Mouse (Mus musculus): Measurements from ENCODE around the gene Gm42878. TPM values are rescaled to one million over a fixed set of nuclear protein-coding genes. Genes with fewer than 3 reads are reported as not detected.
A peak's percentile ranks its signal among the peaks of the same experiment; 100 is the strongest.

The Gm42878 gene
- polyA plus RNA-seq, 1 experiment from 2014 or later, result not detected

DNA sequence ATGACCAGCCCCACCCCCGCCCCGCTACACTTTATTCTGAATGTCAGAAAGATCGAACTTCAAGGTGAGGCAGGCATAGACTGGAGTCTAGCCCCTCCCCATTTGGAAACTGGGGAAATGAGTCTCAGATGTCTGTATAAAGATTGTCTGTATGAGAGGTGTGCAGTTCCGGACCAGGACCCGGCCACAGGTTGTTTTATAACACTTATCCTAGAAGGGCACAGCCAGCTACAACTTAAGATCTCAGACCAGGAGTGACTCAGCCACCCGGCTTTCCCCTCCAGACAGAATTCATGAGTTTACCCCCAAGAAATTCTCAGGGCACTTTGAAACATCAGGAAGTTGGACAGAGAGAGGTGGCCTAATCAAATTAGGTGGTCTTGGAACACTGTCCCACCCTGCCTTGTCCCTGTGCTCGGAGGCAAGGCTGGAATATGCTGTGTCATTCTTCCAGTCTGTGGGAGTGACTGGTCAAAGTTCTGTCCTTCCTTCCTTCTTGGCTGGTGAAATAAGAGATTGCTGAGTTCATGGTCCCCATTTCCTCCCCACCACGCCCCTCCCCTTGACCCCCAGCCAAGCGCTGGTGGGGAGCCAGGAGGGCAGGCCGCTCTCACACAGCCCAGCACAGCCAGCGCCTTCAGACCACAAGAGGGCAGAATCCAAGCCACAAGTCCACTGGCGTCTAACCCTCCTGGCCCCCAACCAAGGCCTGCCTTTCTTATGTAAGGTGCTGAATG is 38.7 kb upstream of the Gm42878 start:
- peaks cover 32% of the 10 kb centered on the region for H3K36me3 ChIP-seq
- peaks cover 16% of the 10 kb centered on the region for H3K4me1 ChIP-seq
- H3K4me3 ChIP-seq, result no peak overlapping the region
- no peaks in the 10 kb centered on the region for H3K27me3 ChIP-seq (ENCODE audit: low read depth, poor library complexity, severe bottlenecking)
- 0 out of 2 replicates have a peak overlapping the region, but pooled peaks have one; percentile 43 for H3K27ac ChIP-seq
- H3K9me3 ChIP-seq (replicated peaks), result no peaks in the 10 kb centered on the region
- 63% methylated on average over 12 of the region's 12 CpGs for WGBS
- DNase-seq (ENCODE audit: low spot score), result peak; percentile 39

- Histone ChIP-seq H3K27ac (no peak overlapping the region), H3K4me1 (peaks cover 16% of the 10 kb centered on the region), H3K4me3 (no peak overlapping the region), H3K9me3 (replicated peaks) (no peaks in the 10 kb centered on the region), H3K36me3 (peaks cover 45% of the 10 kb centered on the region), H3K27me3 (ENCODE audit: low read depth, poor library complexity, severe bottlenecking) (no peaks in the 10 kb centered on the region)
- 88% methylated on average over 8 of the region's 8 CpGs for WGBS
- no peak for DNase-seq (ENCODE audit: low spot score)
Observed at GRCm38 (mm10) chr5:121581945-121582344, 36.7 kb upstream of the Gm42878 start.

- no peak overlapping the region for H3K27ac ChIP-seq
- H3K36me3 ChIP-seq, result peaks cover 90% of the 10 kb centered on the region
- DNase-seq (ENCODE audit: low spot score), result no peak
- H3K9me3 ChIP-seq (replicated peaks), result no peaks in the 10 kb centered on the region
- H3K4me1 ChIP-seq, result no peaks in the 10 kb centered on the region
- no peaks in the 10 kb centered on the region for H3K27me3 ChIP-seq (ENCODE audit: low read depth, poor library complexity, severe bottlenecking)
- WGBS, result 85% methylated on average over 11 of the region's 11 CpGs
- no peak overlapping the region for H3K4me3 ChIP-seq
Observed at GRCm38 (mm10) chr5:121576927-121577488, 31.7 kb upstream of the Gm42878 start.

GRCm38 (mm10) chr5:121575867-121576266 is 30.6 kb upstream of the Gm42878 start:
- Histone ChIP-seq H3K9me3 (replicated peaks) (no peaks in the 10 kb centered on the region), H3K27ac (no peak overlapping the region), H3K4me1 (no peaks in the 10 kb centered on the region), H3K27me3 (ENCODE audit: low read depth, poor library complexity, severe bottlenecking) (no peaks in the 10 kb centered on the region), H3K36me3 (peaks cover 98% of the 10 kb centered on the region), H3K4me3 (no peak overlapping the region)
- WGBS, result 97% methylated on average over 11 of the region's 11 CpGs
- DNase-seq (ENCODE audit: low spot score), result no peak

- WGBS, result 91% methylated on average over 13 of the region's 13 CpGs
- peaks cover 97% of the 10 kb centered on the region for H3K36me3 ChIP-seq
- no peaks in the 10 kb centered on the region for H3K27me3 ChIP-seq (ENCODE audit: low read depth, poor library complexity, severe bottlenecking)
- H3K27ac ChIP-seq, result no peak overlapping the region
- no peaks in the 10 kb centered on the region for H3K9me3 ChIP-seq (replicated peaks)
- H3K4me3 ChIP-seq, result no peak overlapping the region
- no peak for DNase-seq (ENCODE audit: low spot score)
- H3K4me1 ChIP-seq, result no peaks in the 10 kb centered on the region
Observed at GRCm38 (mm10) chr5:121574145-121574544, 28.9 kb upstream of the Gm42878 start.

DNA sequence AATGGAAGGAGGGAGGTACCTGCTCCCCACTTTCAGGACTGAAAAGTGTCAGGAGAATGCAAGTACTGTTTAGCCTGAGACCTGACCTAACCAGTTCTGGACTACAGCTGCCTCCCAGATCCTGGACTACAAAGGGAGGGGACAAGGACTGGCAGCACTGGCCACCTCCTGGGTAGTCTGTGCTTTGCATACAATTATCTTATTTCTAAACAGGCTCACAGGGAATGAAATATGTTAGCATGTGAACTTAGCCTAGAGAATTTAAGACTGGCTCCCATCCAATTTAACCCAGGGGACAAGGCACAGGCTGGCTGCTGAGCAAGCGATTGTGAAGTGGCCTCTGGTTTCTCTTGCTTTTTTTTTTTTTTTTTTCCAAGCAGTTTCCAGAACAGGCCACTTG is 25.5 kb upstream of the Gm42878 start:
- Histone ChIP-seq H3K4me1 (no peaks in the 10 kb centered on the region), H3K4me3 (no peak overlapping the region), H3K9me3 (replicated peaks) (no peaks in the 10 kb centered on the region), H3K27ac (no peak overlapping the region), H3K27me3 (ENCODE audit: low read depth, poor library complexity, severe bottlenecking) (no peaks in the 10 kb centered on the region), H3K36me3 (peaks cover 79% of the 10 kb centered on the region)
- 85% methylated on average over 1 of the region's 1 CpGs for WGBS
- no peak for DNase-seq (ENCODE audit: low spot score)

DNA sequence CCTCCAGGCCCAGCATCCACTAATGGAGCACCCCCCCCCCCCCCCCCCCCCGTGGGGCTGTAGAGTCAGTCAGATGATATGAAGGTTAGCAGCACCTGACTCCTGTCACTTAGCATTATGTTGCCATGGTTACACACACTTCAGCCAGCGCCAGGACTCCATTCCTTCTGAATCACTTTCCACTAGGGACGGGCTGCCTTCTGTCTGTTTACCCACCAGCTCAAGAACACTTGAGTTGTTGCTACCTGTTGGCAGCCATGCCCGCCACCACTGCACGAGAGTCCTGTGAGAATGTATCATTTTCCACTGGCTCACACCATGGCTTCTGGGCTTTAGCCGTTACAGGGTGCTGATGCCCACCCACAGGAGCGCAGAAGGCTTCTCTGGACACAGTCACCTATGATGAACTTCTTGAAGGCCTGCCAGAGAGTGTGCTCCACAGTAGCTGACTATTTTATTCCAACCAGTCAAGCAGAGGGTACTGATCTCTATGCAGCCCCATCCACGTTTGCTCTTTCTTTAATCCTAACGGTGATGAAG is 24.7 kb upstream of the Gm42878 start:
- Histone ChIP-seq H3K4me1 (0 out of 2 replicates have a peak, but pooled peaks cover 1% of the 10 kb centered on the region), H3K36me3 (peaks cover 71% of the 10 kb centered on the region), H3K4me3 (no peak overlapping the region), H3K9me3 (replicated peaks) (no peaks in the 10 kb centered on the region), H3K27me3 (ENCODE audit: low read depth, poor library complexity, severe bottlenecking) (no peaks in the 10 kb centered on the region), H3K27ac (no peak overlapping the region)
- 86% methylated on average over 8 of the region's 9 CpGs for WGBS
- no peak for DNase-seq (ENCODE audit: low spot score)

GRCm38 (mm10) chr5:121566035-121566681 is 20.9 kb upstream of the Gm42878 start:
- 91% methylated on average over 16 of the region's 16 CpGs for WGBS

GRCm38 (mm10) chr5:121564468-121564895 is 19.2 kb upstream of the Gm42878 start:
- DNase-seq (ENCODE audit: low spot score), result peak; percentile 94
- Histone ChIP-seq H3K36me3 (peaks cover 18% of the 10 kb centered on the region), H3K27ac (peak overlapping the region; percentile 81), H3K9me3 (replicated peaks) (no peaks in the 10 kb centered on the region), H3K4me1 (peaks cover 9% of the 10 kb centered on the region), H3K4me3 (peak overlapping the region; percentile 27; the same call in 1 of the 2 replicates), H3K27me3 (ENCODE audit: low read depth, poor library complexity, severe bottlenecking) (no peaks in the 10 kb centered on the region)
- WGBS, result 16% methylated on average over 11 of the region's 11 CpGs

More at GRCm38 (mm10) chr5:121566035-121566681, 20.9 kb upstream of the Gm42878 start:
- peaks cover 9% of the 10 kb centered on the region for H3K4me1 ChIP-seq
- H3K4me3 ChIP-seq, result no peak overlapping the region
- H3K27me3 ChIP-seq (ENCODE audit: low read depth, poor library complexity, severe bottlenecking), result no peaks in the 10 kb centered on the region
- peaks cover 34% of the 10 kb centered on the region for H3K36me3 ChIP-seq
- H3K9me3 ChIP-seq (replicated peaks), result no peaks in the 10 kb centered on the region
- DNase-seq (ENCODE audit: low spot score), result no peak
- H3K27ac ChIP-seq, result no peak overlapping the region

GRCm38 (mm10) chr5:121562436-121562835 is 17.2 kb upstream of the Gm42878 start:
- Histone ChIP-seq H3K27me3 (ENCODE audit: low read depth, poor library complexity, severe bottlenecking) (no peaks in the 10 kb centered on the region), H3K4me1 (peaks cover 9% of the 10 kb centered on the region), H3K4me3 (no peak overlapping the region), H3K27ac (no peak overlapping the region), H3K36me3 (peaks cover 5% of the 10 kb centered on the region; the same call in 1 of the 2 replicates), H3K9me3 (replicated peaks) (no peaks in the 10 kb centered on the region)
- DNase-seq (ENCODE audit: low spot score), result no peak
- 94% methylated on average over 3 of the region's 3 CpGs for WGBS

- Histone ChIP-seq H3K9me3 (replicated peaks) (no peaks in the 10 kb centered on the region), H3K4me3 (no peak overlapping the region), H3K27ac (no peak overlapping the region), H3K36me3 (peaks cover 3% of the 10 kb centered on the region; the same call in 1 of the 2 replicates), H3K4me1 (peaks cover 16% of the 10 kb centered on the region), H3K27me3 (ENCODE audit: low read depth, poor library complexity, severe bottlenecking) (no peaks in the 10 kb centered on the region)
- WGBS, result 82% methylated on average over 7 of the region's 7 CpGs
- DNase-seq (ENCODE audit: low spot score), result no peak
Observed at GRCm38 (mm10) chr5:121549196-121549595, 3.9 kb upstream of the Gm42878 start.

GRCm38 (mm10) chr5:121547084-121547483 is 1.8 kb upstream of the Gm42878 start:
- Histone ChIP-seq H3K36me3 (peaks cover 3% of the 10 kb centered on the region; the same call in 1 of the 2 replicates), H3K27ac (no peak overlapping the region), H3K4me1 (peaks cover 22% of the 10 kb centered on the region), H3K9me3 (replicated peaks) (no peaks in the 10 kb centered on the region), H3K4me3 (no peak overlapping the region; the same call in 1 of the 2 replicates), H3K27me3 (ENCODE audit: low read depth, poor library complexity, severe bottlenecking) (no peaks in the 10 kb centered on the region)
- DNase-seq (ENCODE audit: low spot score), result no peak
- 94% methylated on average over 3 of the region's 3 CpGs for WGBS

- Histone ChIP-seq H3K9me3 (replicated peaks) (no peaks in the 10 kb centered on the region), H3K4me3 (peak overlapping the region; percentile 90), H3K4me1 (peaks cover 22% of the 10 kb centered on the region), H3K36me3 (peaks cover 3% of the 10 kb centered on the region; the same call in 1 of the 2 replicates), H3K27ac (peak overlapping the region; percentile 99), H3K27me3 (ENCODE audit: low read depth, poor library complexity, severe bottlenecking) (no peaks in the 10 kb centered on the region)
- no peak for DNase-seq (ENCODE audit: low spot score)
- 44% methylated on average over 6 of the region's 6 CpGs for WGBS
Observed at GRCm38 (mm10) chr5:121546530-121546895, 1.2 kb upstream of the Gm42878 start.

Data from limb, embryonic 10.5 days (tissue).